Mouse (Mus musculus): ENCODE data around the gene Slc9a8.

- TF ChIP-seq EP300 (IDR thresholded peaks at IDR 0.05; ENCODE audit: low read depth) = no peak
- no peak for TF ChIP-seq CTCF (IDR thresholded peaks at IDR 0.05; ENCODE audit: low read depth)
Observed at GRCm38 (mm10) chr2:167447207-167447606, 25.7 kb downstream of the Slc9a8 start.
